Mouse (Mus musculus): ENCODE results near the gene Ifih1.

Ifih1 gene

DNA sequence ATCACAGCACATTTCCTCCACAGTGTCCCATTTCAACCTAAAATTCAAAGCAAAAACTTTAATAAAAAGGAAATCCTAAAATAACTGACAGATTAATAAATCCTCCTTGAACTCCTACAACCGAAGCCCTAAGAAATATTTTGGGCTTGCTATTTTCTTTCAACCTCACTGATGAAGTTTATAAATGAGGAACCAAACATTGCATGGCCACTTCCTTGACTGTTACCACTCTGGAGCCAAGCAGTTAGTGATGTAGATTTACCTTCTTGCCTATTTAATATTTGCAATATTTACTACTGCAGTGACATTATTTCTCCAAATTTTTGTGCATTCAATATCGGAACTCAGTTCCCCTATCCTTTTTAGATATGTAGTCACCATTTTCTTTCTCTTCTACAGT is 6.2 kb downstream of the Ifih1 start:
- DNase-seq (ENCODE audit: low spot score in 2 of 2), result no peak

DNA sequence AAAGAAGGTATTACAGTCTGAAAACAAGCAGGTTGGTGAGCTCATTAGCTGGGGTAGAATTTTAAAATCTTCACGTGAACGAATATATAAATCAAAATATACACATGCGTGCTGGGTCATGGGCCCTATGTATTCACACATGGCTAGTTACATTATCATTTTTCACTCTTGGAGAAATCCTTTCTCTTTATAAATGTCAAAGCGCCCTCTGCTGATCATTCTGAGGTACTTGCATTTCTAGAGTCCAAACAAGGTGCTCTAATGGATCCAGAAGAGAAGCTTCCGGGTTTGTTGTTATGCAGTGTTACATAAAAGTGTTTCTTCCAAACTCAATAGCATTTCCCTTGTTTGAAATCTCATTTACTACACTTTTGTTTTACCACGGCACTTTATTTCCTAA is 15.6 kb downstream of the Ifih1 start:
- DNase-seq (ENCODE audit: low spot score in 2 of 2), result peak in 1 of 2 experiments; percentile 59

DNA sequence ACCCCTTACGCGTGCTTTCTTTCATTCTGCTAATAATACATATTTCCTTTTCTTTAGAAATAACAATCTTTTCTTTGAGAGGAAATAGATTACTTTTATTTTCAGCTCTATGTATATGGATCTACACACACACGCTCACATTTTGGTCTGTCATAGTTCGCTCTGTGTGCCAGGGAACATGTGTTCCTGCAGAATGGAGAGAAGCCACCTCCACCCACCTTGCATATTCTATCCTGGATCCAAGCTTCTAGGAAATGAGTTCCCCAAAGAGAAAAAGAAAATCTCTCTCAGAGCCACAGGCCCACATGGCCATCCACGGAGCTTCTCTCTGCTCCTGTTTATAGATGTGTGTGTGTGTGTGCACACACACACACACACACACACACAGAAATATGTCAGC is 17.7 kb downstream of the Ifih1 start:
- peak; percentile 58 to 83 for DNase-seq (ENCODE audit: low spot score in 2 of 2)

DNA sequence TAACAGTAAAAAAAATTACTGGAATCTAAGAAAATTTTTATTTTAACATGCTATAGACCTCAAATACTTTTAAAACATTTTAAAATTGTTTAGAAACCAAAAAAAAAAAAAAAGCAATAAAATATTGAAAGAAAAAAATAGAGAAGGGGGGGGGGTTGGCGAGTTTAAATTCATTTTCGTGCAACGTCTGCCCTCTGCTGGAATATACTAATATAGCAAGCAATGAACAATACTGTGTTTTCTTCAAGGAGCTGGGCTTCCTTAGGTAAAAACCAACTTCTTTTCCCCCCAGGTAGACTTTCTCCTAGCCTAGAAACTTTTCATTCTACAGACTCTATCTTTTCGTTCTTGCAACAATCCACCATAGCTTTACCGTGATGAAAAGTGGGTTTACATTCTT is 18.3 kb downstream of the Ifih1 start:
- peak in 1 of 2 experiments; percentile 10 for DNase-seq (ENCODE audit: low spot score in 2 of 2)

DNA sequence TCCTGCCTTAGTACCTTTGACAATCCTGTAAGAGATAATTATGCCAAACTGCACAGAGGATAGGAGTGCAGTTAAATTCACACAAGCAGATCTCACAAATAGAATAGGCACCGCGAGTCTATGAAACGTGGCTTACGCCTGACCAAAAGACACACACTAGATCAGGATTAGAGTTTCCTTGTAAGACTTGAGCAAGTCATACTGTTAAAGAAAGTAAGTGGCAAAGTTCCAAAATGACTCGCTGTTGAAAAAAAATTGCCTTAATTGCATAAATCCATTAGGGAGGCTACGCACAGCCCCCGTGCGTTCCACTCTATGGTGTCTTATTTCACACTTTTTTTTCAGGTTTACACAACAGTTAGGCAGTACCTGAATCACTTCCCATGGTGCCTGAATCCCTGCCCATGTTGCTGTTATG is 23.0 kb downstream of the Ifih1 start:
- DNase-seq (ENCODE audit: low spot score in 2 of 2), result peak in 1 of 2 experiments; percentile 16

DNA sequence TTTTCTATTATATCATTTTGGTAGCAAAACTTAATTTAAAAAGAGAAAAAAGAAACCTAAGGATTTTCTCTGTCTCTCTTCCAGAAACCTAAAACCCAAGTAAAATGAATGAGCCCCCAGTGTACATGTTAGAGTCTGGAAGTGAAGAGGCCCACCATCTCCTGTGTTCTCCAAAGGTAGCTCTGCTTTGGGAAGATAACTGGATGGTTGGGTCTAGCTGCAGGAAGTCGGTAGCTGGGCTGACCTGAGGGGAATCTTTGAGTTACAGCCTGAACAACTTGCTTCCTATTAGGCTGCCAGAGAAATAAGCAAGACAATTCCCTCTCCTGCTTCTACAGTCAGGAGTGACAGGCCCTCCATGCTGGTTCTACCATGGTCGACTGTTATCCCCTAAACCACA is 26.4 kb downstream of the Ifih1 start:
- no peak for DNase-seq (ENCODE audit: low spot score in 2 of 2)

DNA sequence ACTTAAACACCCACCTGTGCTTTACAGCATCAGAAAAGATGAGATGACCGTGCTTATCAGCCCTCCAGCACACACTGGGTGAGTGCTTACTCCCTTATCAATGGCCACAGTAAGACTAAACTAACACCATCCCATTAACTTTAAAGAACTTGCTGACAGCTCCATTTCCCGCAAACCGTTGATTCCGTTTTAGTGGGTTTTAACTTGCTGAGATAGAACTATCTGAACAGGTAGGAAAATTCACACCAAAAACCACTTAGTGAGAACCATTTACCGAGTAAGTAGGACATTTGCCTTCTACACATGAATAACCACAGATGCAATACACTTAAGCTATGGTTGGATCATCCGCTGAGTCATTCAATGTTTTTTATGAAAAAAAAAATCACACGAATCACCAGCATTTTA is 27.1 kb downstream of the Ifih1 start:
- no peak for DNase-seq (ENCODE audit: low spot score in 2 of 2)

DNA sequence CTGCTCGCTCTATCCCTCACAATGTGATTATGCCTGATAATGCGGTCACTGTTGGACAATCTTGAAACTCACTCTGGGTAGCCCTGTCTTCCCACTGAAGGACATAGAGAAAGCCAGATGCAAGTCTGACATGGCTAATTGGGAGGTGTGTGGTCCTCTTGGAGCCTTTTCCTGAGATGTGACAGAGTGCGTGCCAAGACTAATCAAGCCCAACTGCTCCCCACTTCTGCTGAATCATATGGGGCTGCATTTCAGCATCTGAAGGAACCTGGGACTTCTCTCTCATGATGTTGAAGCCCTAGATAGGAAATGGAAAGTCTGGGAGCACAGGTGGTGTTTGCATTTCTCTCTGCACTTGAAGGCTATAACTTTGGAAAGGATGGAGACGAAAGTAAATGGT is 32.9 kb downstream of the Ifih1 start:
- no peak for DNase-seq (ENCODE audit: low spot score in 2 of 2)

DNA sequence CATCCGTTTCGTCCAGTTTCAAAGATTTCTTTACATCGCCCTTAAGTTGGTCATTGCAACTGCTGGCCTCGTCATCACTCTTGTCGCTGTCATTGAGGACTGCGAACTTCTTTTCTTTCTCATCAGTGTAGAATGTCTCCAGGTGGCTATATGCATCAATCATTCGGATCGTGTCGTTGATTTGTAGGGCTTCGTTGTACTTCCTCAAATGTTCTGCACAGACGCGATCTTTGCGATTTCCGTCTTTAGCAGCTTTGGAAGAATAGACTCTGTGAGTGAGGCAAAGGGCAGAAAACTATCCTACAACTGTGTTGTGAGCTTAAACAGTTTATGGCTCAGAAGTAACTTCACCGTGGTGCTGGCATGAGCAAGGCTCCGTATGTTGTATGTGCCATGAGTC is 39.9 kb downstream of the Ifih1 start:
- DNase-seq (ENCODE audit: low spot score in 2 of 2), result no peak

DNA sequence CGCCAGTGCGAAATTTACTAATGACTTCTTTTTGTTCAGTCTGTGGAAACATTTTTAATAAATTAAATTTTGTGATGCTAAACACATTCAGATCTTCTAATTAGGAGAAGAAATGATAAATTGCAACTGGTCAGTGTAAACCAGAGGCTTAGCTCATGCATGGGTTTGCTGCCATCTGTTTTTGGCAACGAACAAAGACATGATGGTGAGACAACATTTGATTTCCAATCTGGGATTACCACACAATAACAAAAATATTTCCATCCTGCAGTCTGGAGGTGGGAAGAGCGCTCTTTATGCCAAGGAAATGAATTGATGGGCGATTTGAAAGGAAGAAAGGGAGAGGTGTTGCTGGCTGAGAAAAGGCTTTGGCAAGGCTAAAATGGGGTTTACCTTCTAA is 42.5 kb downstream of the Ifih1 start:
- DNase-seq (ENCODE audit: low spot score in 2 of 2), result no peak

DNA sequence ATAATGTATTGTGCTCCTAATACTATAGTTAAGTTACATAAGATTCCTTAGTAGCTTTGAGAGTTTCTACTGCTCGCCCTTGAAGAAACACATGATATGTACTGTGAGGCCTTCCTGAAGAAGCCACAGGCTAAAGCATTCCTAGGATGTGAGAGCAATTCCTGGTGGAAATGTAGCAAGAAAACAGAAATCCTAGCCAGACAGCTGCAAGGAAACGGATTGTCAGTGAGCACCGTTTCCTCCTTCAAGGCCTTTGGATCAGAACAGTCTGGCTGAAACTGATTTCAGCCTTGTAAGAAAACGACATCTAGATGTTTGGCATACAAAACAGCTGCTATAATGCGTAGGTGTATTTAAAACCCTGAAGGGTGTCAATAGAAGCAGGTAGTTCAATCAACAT is 49.5 kb downstream of the Ifih1 start:
- DNase-seq (ENCODE audit: low spot score in 2 of 2), result no peak

DNA sequence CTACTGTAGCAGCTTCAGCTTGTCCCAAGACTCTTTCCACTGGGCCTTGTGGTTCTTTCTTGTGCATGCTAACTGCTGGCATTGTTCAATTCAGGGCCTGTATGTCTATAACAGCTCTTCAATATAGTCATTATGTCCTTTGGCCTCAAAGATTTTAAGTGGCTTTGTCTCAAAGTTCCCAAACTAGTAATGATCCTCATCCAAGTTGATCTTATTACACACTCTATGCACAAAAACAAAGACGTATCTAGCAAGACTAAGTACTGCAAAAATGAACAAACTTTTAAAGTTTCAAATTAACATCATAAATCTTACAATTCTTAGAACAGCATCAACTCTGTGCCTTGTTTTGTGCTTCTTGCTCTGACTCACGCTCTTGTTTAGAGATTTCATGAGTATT is 51.6 kb downstream of the Ifih1 start:
- DNase-seq (ENCODE audit: low spot score in 2 of 2), result no peak

DNA sequence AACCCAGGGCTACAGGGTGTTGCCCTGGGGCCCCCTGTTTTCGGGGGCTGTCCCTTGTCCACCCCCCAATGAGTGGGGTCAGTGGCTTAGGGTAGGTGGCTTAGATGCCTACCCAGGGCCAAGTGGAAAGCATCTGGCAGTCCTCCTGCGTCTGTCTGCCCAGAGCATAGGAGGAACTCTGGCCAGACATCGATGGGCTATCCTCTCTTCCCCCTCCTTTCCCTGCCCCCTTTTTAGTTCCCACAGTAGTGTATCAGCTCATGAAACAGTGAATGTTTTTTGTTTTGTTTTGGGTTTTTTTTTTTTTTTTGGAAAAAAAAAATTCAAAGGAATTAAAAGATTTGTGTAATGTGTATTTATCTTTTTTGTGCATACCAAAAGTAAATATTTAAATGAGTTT is 54.5 kb downstream of the Ifih1 start:
- DNase-seq (ENCODE audit: low spot score in 2 of 2), result no peak

DNA sequence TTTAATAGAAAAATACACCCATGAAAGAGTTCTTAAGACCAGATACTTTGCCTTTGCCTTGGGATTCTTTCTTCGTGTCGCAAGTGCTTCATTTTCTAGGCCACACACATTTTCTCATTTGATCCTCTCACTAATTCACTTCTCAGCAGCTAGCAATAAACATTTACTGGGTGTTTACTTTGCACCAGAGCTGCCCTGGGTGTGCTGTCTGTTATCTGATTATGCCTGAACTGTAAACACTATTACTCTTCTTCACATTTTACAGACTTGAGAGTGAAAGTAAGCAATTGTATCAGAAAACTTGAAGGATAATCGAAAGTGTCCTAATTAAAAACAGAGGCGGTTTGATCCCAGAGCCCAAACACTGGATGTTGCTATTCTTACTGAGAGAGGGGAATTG is 56.7 kb downstream of the Ifih1 start:
- no peak for DNase-seq (ENCODE audit: low spot score in 2 of 2)

DNA sequence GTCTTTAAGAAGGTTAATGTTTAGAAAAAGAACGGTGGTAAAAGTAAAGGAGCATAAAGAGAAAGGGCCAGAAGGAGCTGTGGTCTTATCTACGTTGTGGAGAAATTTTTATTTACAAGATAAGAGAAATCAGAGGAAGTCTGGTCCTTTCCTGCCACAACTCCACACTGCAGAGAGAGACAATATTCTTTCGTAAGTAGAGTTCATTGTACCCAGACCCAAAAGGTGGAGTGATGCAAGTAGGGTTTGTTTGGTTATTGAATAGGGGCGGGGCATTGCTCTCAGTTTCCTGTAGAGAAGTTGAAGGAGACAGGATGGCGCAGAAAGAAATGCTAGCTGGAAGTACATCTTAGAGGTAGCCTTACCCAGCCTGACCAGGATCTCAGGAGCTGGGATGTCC is 60.3 kb downstream of the Ifih1 start:
- DNase-seq (ENCODE audit: low spot score in 2 of 2), result no peak

DNA sequence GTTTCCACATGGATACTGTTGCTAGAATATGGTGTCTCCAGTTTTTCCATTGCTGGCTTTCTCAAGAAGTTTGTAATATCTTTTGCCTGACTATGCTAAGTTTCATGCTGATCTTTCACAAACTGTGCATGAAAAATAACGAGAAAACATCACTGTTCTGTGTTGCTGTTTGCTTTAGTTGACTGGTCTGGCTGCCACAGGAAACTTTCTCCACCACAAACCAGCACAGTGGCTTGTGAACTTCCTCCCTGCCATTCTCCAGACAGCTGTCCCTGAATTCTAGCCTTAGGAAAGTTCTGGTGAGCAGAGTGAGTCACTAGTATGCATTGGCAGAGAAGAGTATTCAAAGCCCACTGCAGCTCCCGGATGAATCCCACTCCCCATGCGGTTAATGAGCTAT is 71.1 kb downstream of the Ifih1 start:
- DNase-seq (ENCODE audit: low spot score in 2 of 2), result no peak

DNA sequence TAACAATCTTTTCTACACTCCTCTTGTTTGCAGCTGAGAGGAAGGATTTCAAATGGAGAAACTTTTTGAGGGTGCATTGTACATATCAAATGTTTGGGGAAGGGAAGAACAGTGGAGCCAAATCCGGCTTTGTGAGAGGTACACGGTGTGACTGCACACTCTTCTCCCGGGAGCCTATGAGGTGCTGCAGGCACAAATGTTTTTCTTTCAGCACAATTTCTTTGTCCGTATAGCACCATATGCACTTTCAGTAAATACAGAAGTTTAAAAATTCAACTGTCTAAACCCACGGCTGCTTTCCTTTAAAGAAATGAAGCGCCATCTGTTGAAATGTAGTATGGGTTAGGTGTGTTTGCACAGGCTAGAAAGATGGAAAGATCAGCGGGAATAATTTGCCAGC is 71.8 kb downstream of the Ifih1 start:
- DNase-seq (ENCODE audit: low spot score in 2 of 2), result peak in 1 of 2 experiments; percentile 50

DNA sequence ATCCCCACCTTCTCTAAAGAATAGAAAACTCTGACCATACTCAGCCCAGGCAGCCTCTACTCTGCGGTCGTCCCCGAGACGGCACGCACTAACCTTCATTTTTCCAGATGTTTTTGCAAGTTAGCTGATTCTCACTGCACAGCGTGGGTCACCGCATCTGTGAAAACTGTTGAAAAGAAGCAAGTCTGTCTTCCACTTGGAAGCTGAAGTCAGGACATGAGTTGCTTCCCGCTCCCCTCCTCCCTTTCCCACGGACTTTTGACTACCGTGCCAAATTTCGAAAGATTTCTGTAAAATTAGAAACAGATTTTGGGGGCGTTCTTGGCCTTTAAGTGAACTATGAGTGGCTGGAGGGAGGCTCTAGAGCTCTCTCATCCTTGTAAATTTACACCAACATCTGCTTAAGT is 72.3 kb downstream of the Ifih1 start, which contains the start of gene Fap:
Gene Fap (minus strand): TSS at position 323 of the 407 bp plus-strand sequence.
- peak in 1 of 2 experiments; percentile 7 for DNase-seq (ENCODE audit: low spot score in 2 of 2)

DNA sequence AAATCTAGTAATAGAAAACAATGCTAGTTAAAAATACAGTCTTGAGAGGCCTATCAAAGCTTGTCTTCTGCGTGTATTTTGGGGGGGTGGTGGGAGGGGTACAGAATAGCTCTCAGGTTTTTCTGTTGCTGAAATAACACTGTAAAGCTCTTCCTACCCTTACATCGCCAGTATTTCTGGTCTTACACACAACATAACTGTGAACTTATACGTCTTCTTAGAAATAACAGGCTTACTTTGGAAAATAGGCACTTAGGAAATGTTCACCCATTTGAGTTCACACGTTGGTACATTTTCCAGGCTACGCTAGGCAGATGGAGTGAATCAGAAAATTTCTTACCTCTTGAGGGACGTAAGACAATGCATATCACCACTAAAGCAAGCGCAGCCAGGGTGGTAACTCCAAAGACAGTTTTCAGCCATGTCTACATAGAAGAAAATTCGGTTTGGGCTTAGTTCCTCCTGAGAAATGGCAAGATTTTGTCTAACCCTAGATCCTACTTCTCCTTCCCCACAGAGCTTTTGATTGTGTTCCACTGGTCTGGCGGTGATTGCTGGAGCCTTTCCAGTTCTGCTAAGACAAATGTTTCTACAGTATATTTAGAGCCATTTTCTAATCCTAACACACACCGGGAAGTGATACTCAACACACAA is 72.8 kb downstream of the Ifih1 start:
- peak in 1 of 2 experiments; percentile 38 for DNase-seq (ENCODE audit: low spot score in 2 of 2)

DNA sequence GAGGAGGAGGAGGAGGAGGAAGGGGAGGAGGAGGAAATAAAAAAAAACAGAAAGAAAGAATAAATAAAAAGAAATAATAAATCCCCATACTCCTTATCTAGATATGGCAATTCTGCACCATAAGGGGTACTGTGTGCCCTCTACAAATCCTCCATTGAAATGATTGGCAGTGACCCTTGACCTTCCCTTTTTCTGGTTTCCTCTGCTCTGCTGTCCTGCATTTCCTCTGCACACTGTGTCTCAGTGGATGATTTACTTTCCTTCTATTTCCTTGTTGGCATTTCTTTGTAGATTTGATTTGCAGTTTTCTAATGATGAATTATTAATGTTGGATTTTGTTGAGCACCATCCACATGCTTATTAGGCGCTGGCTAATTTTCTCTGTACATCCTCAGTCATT is 81.4 kb downstream of the Ifih1 start:
- no peak for DNase-seq (ENCODE audit: low spot score in 2 of 2)

DNA sequence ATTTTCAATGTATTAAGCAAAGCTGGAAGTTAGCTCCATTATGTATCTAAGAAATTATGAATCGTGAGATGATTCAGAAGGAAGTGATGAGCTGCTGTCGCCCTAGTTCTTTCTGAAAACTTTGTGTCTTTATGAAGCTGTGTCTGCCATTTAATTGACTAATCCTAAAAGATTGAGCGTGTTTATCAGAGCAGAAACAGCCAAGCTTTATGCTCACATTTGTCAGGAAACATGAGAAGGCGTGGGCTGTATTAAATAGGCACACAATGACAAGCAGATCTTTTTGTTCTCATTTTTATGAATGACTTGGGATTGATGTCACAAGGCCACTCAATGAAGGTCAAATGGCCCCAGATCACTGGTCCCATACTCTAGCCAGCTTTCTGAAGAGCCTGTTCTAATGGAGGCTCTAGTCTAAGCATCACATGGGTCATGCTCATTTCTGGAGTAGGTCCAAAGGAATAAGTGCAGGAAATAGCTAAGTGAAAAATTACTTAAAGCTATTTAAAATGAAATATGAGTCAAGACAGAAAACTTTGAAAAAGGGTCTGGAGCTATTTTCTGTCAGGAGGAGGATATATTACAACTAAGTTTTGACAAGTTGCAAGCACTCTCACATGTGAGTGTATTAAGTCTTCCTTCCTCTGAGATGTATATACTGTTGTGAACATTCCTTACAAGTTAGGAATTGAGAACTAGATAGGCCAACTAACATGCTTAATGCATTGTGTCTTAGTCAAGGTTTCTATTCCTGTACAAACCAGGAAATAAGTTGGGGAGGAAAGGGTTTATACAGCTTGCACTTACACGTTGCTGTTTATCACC is 83.2 kb downstream of the Ifih1 start:
- no peak for DNase-seq (ENCODE audit: low spot score in 2 of 2)

DNA sequence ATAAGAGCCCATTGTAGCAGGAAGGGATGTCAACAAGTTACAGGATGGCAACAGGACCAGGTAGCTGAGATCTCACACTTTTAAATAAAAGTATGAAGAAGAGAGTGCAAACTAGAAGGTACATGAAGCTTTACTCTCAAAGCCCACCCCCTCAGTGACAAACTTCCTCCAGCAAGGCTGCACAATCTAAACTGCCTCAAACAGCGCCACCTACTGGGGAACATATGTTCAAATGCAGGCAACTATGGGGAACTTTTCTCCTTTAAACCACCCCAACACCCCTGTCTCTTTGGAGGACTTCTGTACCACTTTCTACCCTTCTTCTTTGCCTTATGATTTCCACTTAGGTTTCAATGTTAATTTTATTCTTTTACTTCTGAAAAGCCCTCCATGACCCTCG is 88.6 kb downstream of the Ifih1 start:
- DNase-seq (ENCODE audit: low spot score in 2 of 2), result no peak

DNA sequence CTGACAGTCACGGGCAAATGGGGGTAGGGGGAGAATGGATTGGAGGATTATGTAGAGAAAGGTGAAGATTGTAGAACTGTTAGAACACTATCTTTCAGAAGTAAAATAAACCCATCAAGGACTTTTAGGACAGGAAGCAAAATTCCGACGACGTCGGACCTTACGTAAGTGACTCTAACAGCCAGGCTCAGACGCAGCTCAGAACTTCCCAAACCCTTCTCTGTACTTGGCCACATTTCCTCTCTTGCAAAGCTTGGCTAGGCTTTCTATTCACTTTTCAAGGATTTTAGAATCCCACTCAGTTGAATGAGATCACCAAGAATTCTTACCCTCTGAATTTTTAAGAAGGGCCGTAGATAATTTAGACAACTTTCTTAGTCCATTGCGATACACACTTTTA is 89.7 kb downstream of the Ifih1 start:
- DNase-seq (ENCODE audit: low spot score in 2 of 2), result no peak

Measured in left cerebral cortex, adult 9 months (tissue).